Mouse (Mus musculus): ENCODE data around the gene Slc44a3.

The Slc44a3 gene

GRCm38 (mm10) chr3:121451404-121451803, 80.8 kb downstream of the Slc44a3 start:
- no peak for DNase-seq

DNA sequence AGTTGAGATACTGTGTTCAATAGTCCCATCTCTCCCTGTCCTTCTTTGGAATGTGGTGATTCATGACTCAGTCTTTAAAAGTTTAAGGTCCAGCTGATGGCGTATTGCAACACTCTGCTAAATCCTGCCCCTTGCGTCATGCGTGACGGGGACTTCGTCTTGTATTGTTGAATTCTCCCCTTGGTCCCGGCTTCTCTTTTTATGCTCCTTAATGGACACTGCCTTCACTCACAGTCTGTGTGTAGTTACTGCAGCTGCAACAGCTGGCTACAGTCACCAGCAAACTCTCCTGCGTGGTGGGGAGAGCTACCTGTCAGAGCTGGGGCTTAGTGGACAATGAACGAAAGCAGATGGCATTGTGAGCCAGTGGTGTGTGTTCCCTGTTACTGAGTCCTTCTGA, 82.7 kb downstream of the Slc44a3 start:
- DNase-seq = no peak

DNA sequence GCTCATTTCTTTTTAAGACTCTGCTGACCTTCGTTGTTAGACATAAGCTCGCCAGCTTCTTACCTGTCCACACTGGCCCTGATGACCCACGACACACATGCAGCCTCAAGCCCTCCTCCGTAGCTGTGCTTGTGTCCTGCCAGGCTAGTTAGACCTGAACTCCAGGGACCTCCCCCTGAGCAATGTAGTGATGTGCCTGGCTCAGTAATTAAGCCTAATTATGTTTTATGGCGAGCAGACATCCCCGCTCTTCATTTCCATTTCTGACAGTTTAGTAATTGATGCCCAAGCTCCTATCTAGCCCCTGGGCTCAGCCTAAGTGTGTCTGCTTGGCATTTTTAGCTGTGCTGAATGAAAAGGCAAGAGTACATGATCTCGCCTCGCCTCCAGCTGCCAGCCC, 83.6 kb downstream of the Slc44a3 start:
- no peak for DNase-seq

- DNase-seq = no peak
Measured at GRCm38 (mm10) chr3:121448029-121448468, 84.2 kb downstream of the Slc44a3 start.

DNA sequence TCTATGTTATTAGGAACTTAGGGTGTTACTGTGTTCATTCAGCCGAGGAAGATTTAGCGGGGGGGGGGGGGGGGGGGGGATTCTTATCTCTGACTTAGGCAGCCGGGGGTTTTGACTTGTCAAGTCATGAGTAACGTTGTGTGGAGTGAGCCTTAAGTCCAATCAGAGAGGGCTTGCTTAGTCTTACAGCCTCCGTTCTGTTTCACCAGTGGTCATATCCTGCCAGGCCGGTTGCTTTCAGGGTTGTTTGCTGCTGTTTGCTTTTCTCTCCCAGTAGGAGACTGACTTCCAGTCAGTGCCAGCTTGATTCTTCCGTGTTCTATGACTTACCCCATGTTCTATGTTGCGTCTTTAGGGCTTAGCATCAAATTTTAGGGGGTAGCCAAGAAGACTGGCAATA, 85.8 kb downstream of the Slc44a3 start:
- no peak for DNase-seq

- DNase-seq = no peak
Measured at GRCm38 (mm10) chr3:121444414-121444813, 87.8 kb downstream of the Slc44a3 start.

GRCm38 (mm10) chr3:121443861-121444271, 88.3 kb downstream of the Slc44a3 start:
- no peak for DNase-seq

GRCm38 (mm10) chr3:121442288-121442687, 89.9 kb downstream of the Slc44a3 start:
- DNase-seq = peak; percentile 39 to 48

GRCm38 (mm10) chr3:121441504-121441903, 90.7 kb downstream of the Slc44a3 start:
- DNase-seq = no peak

DNA sequence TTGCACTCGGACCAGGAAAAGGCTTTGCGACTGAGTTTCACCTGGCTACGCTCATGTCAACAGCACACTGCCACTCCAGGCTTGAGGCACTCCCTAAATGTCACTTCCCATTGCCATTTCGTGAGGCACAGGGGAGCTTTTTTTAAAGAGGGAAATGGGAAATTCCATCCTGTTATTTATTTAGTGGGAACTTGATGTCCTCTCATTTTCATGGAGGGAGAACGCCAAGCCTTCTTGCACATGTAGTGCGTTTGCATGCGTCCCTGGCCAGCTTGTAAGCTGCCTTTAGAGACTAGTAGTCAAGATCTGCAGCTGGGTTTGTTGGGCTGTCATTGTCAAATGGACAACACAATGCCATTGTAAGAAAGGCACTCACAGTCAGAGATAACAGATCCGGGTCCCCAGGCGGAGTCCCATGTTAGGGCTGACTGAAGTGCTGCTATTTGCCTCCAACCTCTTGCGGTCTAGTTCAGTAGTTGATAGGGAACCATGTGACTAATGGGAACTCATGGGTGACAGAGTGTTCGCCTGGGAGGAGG, 92.5 kb downstream of the Slc44a3 start:
- DNase-seq = no peak

DNA sequence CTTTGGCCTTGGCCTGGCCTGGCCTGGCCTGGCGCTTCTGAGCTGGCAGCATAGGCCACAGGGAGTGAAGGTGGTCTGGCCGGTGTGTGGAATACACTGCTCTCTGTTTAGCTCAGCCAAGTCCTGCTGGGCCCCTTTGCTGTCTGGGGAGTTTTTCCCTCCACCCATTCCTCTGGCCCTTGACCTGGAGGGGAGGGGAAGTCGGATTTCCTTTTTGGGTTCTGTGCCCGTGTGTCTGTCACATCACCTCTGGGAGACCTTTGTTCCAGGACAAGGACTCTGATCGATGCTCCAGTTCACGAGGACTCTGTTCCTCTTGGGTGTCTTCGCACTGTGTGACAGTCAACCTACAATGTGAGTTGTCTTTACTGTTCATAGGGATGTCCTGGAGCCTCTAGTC, 94.2 kb downstream of the Slc44a3 start:
- no peak for DNase-seq

DNA sequence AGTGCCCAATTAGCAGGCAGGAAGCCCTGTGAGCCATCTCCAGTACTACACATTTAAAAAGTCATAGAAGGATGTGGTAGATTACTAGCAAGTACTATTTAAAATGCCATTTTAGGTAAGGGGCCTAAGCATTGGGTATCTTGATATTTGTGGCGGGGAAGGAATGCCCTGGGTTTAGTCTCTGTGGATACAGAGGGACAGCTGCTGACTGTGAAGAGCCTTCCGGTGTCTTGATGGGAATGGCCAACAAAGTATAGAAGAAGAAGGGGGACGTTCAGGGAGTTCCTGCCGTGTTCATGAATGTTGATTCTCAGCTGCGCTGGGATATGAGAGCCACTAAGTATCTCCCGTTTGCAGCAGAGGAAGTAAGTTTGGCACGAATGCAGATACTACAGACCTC, 95.1 kb downstream of the Slc44a3 start:
- DNase-seq = no peak

- DNase-seq = no peak
Measured at GRCm38 (mm10) chr3:121435296-121435695, 96.9 kb downstream of the Slc44a3 start.

GRCm38 (mm10) chr3:121433968-121434533, 98.2 kb downstream of the Slc44a3 start:
- DNase-seq = no peak

GRCm38 (mm10) chr3:121433359-121433758, 98.8 kb downstream of the Slc44a3 start:
- no peak for DNase-seq

DNA sequence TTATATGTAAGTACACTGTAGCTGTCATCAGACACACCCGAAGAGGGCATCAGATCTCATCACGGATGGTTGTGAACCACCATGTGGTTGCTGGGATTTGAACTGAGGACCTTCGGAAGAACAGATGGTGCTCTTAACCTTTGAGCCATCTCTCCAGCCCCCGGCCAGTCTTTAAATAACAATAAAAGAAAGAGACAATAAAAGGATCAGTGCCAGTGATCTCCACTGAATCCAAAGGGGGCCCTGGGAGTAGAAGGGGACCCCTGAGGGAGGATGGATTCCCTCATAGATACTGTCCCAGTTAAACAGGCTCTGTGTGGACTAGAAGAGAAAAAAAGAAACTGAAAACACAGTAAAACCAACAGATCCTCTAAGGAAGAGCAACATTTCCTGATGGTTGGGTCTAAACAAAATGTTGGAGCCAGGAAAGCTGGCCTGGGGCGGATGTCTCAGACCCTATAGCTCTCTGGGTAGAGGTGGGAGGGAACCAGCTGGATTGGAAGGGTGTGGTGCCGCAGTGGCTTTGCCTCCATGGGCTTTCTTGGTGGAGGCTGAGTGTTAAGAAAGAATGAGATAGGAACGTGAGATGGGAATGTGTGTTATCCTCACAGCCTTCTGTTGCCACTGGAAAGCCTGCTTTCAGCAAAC, 101.8 kb downstream of the Slc44a3 start:
- no peak for DNase-seq

- DNase-seq = no peak
Measured at GRCm38 (mm10) chr3:121429469-121429868, 102.7 kb downstream of the Slc44a3 start.

GRCm38 (mm10) chr3:121428696-121429259, 103.4 kb downstream of the Slc44a3 start:
- no peak for DNase-seq

DNA sequence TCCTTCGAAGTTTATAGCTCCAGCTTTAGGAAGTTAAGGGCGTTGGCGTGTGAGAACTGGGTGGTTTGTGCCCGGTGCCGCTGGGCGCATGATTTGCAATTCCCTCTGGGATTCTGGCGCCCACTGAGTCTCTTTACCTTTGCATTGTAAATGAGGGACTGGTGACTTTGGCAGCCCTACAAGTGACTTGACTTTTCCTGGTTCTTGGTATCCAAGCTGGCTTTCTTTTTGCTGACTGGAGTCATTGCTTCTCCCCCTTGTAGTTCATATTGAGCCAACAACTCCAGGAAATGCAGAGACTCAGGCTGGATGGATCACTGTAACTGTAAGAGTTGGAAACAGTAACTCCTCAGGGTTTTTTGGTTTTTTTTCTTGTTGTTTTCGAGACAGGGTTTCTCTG, 104.0 kb downstream of the Slc44a3 start:
- DNase-seq = peak; percentile 41 to 42

- DNase-seq = peak; percentile 14 to 26
Measured at GRCm38 (mm10) chr3:121427520-121427908, 104.7 kb downstream of the Slc44a3 start.

GRCm38 (mm10) chr3:121426621-121427519, 105.3 kb downstream of the Slc44a3 start:
- DNase-seq = peak; percentile 86 to 87

DNA sequence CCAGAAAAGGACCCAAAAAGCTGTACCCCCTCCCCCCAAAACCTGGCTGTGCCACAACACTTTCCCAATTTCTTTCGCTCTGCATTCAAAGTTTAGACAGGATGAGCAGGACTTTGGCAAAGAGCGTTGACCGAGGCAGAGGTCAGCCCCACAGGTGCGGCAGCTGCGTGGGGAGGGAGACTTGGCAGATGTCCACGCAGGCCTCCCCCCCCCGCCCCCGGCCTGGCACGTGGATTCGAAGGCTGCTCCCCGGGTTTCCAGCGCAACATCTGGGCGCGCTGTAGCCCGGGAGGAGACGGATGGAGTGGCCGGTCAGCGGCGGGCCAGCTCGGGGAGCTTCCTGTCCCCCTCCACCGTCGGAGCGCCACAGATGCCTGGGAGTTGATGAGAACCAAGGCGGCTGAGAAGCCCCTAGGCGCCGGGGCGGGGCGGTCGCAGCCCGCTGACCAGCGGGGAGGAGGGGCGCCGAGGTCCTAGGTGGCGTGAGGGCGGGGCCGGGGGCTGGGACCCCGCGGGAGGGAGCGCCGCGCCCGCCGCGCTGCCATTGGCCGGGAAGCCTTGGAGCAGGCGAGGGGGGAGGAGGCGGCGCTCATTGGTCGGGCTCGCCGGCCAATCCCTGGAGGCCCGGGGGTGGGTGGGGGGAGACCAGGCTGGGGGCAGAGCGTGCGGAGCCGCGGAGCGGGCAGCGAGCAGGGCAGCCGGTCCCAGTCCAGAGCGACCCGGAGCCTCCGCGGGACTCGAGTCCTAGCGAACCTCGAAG, 106.2 kb downstream of the Slc44a3 start, which contains the start of gene Cnn3:
TSS of gene Cnn3 (plus strand) at position 637 of the 760 bp plus-strand sequence.
- DNase-seq = peak; percentile 75 to 76

Measured in B cell, adult 2 months (primary cell).